Mouse (Mus musculus): ENCODE measurements around the gene Arg2. TPM values are rescaled to one million over a fixed set of nuclear protein-coding genes. Genes with fewer than 3 reads are reported as not detected.

The Arg2 gene
- 13.2 and 17.6 TPM in 2 replicates for polyA plus RNA-seq (2015; fragmentation: Nextera tagmentation; extraction: Ambion mirVana)

DNA sequence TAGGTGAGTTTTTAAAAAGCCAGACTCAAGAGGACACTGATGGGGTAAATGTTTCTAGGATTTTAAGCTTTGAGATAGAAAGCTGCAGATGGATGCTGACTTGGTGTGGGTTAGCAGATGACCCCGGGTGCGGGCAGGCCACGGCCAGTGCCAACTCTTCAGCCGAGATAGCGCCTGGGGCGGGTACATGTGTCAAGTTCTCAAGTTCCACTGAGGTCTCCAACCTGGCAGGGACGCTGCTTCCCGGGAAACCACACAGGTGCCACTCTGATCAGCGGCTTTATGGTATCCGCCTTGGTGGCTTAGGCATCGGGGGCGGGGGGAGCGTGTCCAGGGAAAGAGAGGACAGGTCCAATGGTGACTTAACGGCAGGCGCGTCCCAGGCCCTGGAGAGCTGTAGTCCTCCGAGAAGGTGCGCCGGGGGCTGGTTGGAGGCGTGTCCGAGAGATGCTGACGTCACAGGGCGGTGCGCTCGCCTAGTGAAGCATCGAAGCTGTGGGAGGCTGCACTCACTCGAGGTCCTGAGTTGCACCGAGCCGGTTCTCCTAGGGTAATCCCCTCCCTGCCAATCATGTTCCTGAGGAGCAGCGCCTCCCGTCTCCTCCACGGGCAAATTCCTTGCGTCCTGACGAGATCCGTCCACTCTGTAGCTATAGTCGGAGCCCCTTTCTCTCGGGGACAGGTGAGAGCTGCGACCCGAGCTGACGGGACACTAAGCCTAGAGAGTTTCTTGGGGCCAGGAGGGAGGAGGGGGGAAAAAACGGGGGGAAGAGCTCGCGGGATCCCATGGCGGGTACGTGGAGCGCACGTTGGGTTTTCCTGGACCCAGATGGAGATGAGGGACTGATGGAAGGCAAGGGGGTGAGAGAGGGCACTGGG, at the start of gene Arg2:
Gene Arg2 (plus strand): TSS at position 479 of the 879 bp plus-strand sequence.
- peak; percentile 98 for ATAC-seq
- under 1% methylated on average over 47 of the region's 47 CpGs for WGBS
- H3K27ac ChIP-seq (ENCODE audit: low read length): no peak within 1 kb of the TSS
- peak within 1 kb of the TSS; percentile 98 for H3K4me2 ChIP-seq (ENCODE audit: low read length)
- peaks cover 18% of the 10 kb centered on the region for H3K27me3 ChIP-seq (replicated peaks; ENCODE audit: control insufficient read depth, insufficient read depth, low read length)
- H3K4me3 ChIP-seq (replicated peaks; ENCODE audit: low read length): peak within 1 kb of the TSS; percentile 61
- H3K36me3 ChIP-seq (ENCODE audit: control insufficient read depth, insufficient read depth): no peaks in the 10 kb centered on the region
- peaks cover 16% of the 10 kb centered on the region for H3K4me1 ChIP-seq (replicated peaks; ENCODE audit: control insufficient read depth, insufficient read depth, low read length)
- peak within 1 kb of the TSS; percentile 60 for H3K9ac ChIP-seq (replicated peaks; ENCODE audit: low read depth, low read length)
- no peaks in the 10 kb centered on the region for H3K9me3 ChIP-seq (ENCODE audit: control insufficient read depth, low read length)

DNA sequence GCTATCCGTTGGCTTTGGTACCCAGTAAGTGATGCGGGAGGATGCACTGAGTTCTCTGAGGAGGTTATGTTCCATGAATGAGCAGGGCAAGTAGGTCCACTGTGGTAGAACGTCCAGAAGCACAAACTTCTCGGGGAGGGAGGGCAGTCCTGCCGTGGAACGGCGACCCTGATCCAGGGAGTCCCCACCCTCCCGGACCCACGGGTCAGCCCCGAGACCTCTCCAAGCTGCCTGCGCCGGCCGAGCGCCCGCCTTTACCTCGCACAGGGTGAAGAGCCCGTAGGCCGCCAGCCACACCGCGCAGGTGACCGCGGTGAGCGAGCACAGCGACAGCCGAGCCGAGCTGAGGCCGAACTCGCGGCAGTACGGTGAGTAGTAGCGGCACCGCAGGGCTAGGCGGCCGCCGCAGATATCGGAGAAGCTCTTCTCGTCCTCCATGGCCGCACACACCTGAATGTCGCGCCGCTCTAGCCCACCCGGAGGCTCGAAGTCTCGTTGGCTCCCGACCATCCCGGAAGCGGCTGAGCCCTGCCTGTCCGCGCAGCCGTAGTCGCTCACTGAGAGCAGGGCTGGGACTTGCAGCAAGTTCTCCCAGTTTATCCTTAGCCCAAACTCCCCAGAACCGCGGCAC, 41.3 kb upstream of the Arg2 start, which contains the start of gene Pigh:
Gene Pigh (minus strand): TSS at position 470 of the 631 bp plus-strand sequence.
- H3K9me3 ChIP-seq (ENCODE audit: control insufficient read depth, low read length): no peaks in the 10 kb centered on the region
- WGBS: under 1% methylated on average over 49 of the region's 53 CpGs
- ATAC-seq: peak; percentile 100
- H3K36me3 ChIP-seq (ENCODE audit: control insufficient read depth, insufficient read depth): no peaks in the 10 kb centered on the region
- peak within 1 kb of the TSS; percentile 75 for H3K4me2 ChIP-seq (ENCODE audit: low read length)
- H3K4me3 ChIP-seq (replicated peaks; ENCODE audit: low read length): peak within 1 kb of the TSS; percentile 64
- no peak within 1 kb of the TSS for H3K27ac ChIP-seq (ENCODE audit: low read length)
- H3K4me1 ChIP-seq (replicated peaks; ENCODE audit: control insufficient read depth, insufficient read depth, low read length): peaks cover 4% of the 10 kb centered on the region
- H3K9ac ChIP-seq (replicated peaks; ENCODE audit: low read depth, low read length): peak within 1 kb of the TSS; percentile 73
- no peaks in the 10 kb centered on the region for H3K27me3 ChIP-seq (replicated peaks; ENCODE audit: control insufficient read depth, insufficient read depth, low read length)

DNA sequence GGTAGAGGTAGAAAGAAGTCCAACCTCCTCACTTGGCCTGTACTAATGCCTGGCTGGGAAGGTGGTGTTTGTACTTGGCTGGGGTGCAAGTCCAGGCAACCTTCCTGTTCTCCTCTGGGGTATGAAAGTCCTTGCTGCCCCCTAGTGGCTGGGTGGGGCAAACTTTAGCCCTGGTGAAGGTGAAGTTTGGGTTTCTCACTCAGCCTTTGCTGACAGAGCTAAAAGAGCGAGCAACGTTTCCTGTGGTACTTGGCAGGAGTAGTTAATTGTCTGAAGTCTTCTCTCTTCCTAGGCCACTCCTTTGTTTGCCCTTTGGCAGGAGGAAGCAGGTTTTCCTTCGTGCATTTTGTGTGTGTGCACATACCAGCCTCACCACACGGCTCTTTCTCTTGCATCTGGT, 38.0 kb upstream of the Arg2 start:
- no peaks in the 10 kb centered on the region for H3K36me3 ChIP-seq (ENCODE audit: control insufficient read depth, insufficient read depth)
- no peaks in the 10 kb centered on the region for H3K27me3 ChIP-seq (replicated peaks; ENCODE audit: control insufficient read depth, insufficient read depth, low read length)
- H3K4me1 ChIP-seq (replicated peaks; ENCODE audit: control insufficient read depth, insufficient read depth, low read length): peaks cover 4% of the 10 kb centered on the region
- no peak overlapping the region for H3K4me2 ChIP-seq (ENCODE audit: low read length)
- no peak overlapping the region for H3K27ac ChIP-seq (ENCODE audit: low read length)
- H3K4me3 ChIP-seq (replicated peaks; ENCODE audit: low read length): no peak overlapping the region
- H3K9ac ChIP-seq (replicated peaks; ENCODE audit: low read depth, low read length): no peak overlapping the region
- no peak for ATAC-seq
- 32% methylated on average over 4 of the region's 4 CpGs for WGBS
- no peaks in the 10 kb centered on the region for H3K9me3 ChIP-seq (ENCODE audit: control insufficient read depth, low read length)

DNA sequence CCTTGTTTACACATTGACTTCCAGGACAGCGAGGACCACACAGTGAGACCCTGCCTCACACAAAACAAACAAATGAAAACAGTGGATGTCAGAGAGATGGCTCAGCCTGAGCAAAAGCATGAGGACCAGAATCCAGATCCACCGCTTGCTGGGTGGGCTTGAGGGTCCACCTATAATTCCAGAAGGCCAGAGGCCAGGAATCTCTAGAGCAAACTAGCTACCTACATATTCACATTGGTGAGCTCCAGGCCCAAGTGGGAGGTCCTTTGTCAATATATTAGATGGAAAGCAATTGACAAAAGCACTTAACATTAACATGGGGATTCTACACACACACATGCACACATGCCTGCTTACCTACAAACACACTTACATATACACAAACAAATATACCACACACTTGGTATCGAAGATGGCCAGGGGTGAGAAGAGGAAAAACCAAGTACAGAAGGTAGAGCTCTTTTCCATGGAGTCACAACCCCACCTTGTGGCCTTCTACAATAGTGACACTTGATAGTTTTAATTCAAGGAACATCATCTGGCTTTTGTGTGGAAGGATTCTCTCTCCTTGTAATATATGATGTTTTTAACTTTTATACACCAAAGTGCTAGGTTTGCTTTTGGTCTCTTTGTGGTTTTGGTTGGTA, 33.3 kb upstream of the Arg2 start:
- Histone ChIP-seq H3K27ac (ENCODE audit: low read length) (no peak overlapping the region), H3K4me3 (replicated peaks; ENCODE audit: low read length) (no peak overlapping the region), H3K9me3 (ENCODE audit: control insufficient read depth, low read length) (no peaks in the 10 kb centered on the region), H3K27me3 (replicated peaks; ENCODE audit: control insufficient read depth, insufficient read depth, low read length) (no peaks in the 10 kb centered on the region), H3K4me2 (ENCODE audit: low read length) (no peak overlapping the region), H3K36me3 (ENCODE audit: control insufficient read depth, insufficient read depth) (no peaks in the 10 kb centered on the region), H3K4me1 (replicated peaks; ENCODE audit: control insufficient read depth, insufficient read depth, low read length) (no peaks in the 10 kb centered on the region), H3K9ac (replicated peaks; ENCODE audit: low read depth, low read length) (no peak overlapping the region)
- 65% methylated on average over 3 of the region's 3 CpGs for WGBS
- peak; percentile 65 for ATAC-seq

DNA sequence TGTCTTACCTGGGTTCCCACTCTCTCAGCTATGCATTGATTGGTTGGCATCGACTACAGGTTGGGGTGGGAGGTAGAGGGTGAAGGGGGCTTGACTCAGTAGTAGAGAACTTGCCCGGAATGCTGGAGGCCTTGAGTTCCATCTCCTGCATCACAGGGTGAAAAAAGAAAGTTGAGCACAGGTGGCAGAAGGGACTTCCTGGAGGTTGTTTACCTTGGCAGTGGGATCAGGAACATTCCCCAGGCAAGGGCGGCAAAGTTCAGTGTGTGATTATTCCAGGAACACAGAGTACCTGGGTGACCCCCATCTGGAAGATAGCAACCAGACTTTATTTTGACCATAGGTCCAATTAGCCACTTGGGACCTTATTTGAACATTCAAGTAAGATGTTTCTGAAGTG, 26.8 kb upstream of the Arg2 start:
- Histone ChIP-seq H3K27me3 (replicated peaks; ENCODE audit: control insufficient read depth, insufficient read depth, low read length) (no peaks in the 10 kb centered on the region), H3K4me1 (replicated peaks; ENCODE audit: control insufficient read depth, insufficient read depth, low read length) (no peaks in the 10 kb centered on the region), H3K4me2 (ENCODE audit: low read length) (no peak overlapping the region), H3K4me3 (replicated peaks; ENCODE audit: low read length) (no peak overlapping the region), H3K27ac (ENCODE audit: low read length) (no peak overlapping the region), H3K9ac (replicated peaks; ENCODE audit: low read depth, low read length) (no peak overlapping the region), H3K36me3 (ENCODE audit: control insufficient read depth, insufficient read depth) (no peaks in the 10 kb centered on the region), H3K9me3 (ENCODE audit: control insufficient read depth, low read length) (no peaks in the 10 kb centered on the region)
- no peak for ATAC-seq
- 84% methylated on average over 3 of the region's 3 CpGs for WGBS

DNA sequence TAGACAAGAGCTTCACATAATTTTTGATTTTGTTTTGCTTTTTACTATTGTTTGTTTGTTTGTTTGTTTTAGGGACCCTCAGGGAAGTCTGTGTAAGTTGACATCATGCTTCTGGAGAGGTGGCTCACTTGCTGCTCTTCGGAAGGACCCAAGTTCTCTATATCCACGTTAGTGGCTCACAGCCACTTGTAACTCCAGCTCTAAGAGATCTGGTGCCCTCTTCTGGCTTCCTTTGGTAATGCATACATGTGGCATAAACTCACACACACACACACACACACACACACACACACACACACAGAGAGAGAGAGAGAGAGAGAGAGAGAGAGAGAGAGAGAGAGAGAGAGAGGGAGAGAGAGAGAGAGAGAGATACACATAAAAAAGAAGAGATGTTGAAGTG, 26.0 kb upstream of the Arg2 start:
- Histone ChIP-seq H3K9ac (replicated peaks; ENCODE audit: low read depth, low read length) (no peak overlapping the region), H3K4me3 (replicated peaks; ENCODE audit: low read length) (no peak overlapping the region), H3K36me3 (ENCODE audit: control insufficient read depth, insufficient read depth) (no peaks in the 10 kb centered on the region), H3K4me1 (replicated peaks; ENCODE audit: control insufficient read depth, insufficient read depth, low read length) (no peaks in the 10 kb centered on the region), H3K27me3 (replicated peaks; ENCODE audit: control insufficient read depth, insufficient read depth, low read length) (no peaks in the 10 kb centered on the region), H3K27ac (ENCODE audit: low read length) (no peak overlapping the region), H3K4me2 (ENCODE audit: low read length) (no peak overlapping the region), H3K9me3 (ENCODE audit: control insufficient read depth, low read length) (no peaks in the 10 kb centered on the region)
- WGBS: 57% methylated on average over 2 of the region's 2 CpGs
- no peak for ATAC-seq

DNA sequence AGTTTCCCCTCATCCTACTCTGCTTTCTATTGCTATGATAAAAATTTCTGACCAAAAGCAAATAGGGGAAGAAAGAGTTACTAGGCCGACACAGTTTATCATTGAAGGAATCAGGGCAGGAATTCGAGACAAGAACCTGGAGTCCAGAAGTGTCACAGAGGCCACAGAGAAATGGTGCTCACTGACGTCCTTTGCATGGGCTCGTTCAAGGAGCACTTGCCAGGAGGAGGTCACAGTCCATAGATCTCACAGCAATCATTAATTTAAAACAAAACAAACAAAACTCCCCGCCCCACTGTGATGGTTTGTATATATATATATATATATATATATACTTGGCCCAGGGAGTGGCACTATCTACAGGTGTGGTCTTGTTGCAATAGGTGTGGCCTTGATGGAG, 25.3 kb upstream of the Arg2 start:
- no peaks in the 10 kb centered on the region for H3K4me1 ChIP-seq (replicated peaks; ENCODE audit: control insufficient read depth, insufficient read depth, low read length)
- no peaks in the 10 kb centered on the region for H3K27me3 ChIP-seq (replicated peaks; ENCODE audit: control insufficient read depth, insufficient read depth, low read length)
- H3K9me3 ChIP-seq (ENCODE audit: control insufficient read depth, low read length): no peaks in the 10 kb centered on the region
- no peak for ATAC-seq
- 94% methylated on average over 5 of the region's 5 CpGs for WGBS
- no peak overlapping the region for H3K27ac ChIP-seq (ENCODE audit: low read length)
- no peaks in the 10 kb centered on the region for H3K36me3 ChIP-seq (ENCODE audit: control insufficient read depth, insufficient read depth)
- no peak overlapping the region for H3K4me2 ChIP-seq (ENCODE audit: low read length)
- no peak overlapping the region for H3K9ac ChIP-seq (replicated peaks; ENCODE audit: low read depth, low read length)
- H3K4me3 ChIP-seq (replicated peaks; ENCODE audit: low read length): no peak overlapping the region

DNA sequence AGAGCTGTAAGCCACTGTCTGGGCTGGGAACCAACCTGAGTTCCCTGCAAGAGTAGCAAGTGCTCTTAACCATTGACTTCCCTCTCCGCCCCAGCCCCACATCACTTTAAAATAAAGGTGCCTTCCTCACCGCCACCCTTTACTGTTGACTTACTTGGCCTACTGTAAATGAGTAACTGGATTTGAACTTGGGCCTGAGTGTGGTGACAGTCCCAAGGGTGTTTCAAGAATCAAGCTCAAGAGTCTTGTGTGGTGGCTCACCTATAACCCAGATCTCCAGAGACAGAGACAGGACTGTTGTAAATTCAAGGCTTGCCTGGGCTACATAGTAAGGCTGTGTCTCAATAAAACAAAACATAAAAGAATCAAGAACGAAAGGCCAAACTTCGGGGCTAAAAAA, 11.6 kb upstream of the Arg2 start:
- Histone ChIP-seq H3K4me2 (ENCODE audit: low read length) (no peak overlapping the region), H3K9me3 (ENCODE audit: control insufficient read depth, low read length) (no peaks in the 10 kb centered on the region), H3K4me1 (replicated peaks; ENCODE audit: control insufficient read depth, insufficient read depth, low read length) (no peaks in the 10 kb centered on the region), H3K27me3 (replicated peaks; ENCODE audit: control insufficient read depth, insufficient read depth, low read length) (no peaks in the 10 kb centered on the region), H3K4me3 (replicated peaks; ENCODE audit: low read length) (no peak overlapping the region), H3K9ac (replicated peaks; ENCODE audit: low read depth, low read length) (no peak overlapping the region), H3K27ac (ENCODE audit: low read length) (no peak overlapping the region), H3K36me3 (ENCODE audit: control insufficient read depth, insufficient read depth) (no peaks in the 10 kb centered on the region)
- 93% methylated on average over 4 of the region's 4 CpGs for WGBS
- ATAC-seq: no peak

DNA sequence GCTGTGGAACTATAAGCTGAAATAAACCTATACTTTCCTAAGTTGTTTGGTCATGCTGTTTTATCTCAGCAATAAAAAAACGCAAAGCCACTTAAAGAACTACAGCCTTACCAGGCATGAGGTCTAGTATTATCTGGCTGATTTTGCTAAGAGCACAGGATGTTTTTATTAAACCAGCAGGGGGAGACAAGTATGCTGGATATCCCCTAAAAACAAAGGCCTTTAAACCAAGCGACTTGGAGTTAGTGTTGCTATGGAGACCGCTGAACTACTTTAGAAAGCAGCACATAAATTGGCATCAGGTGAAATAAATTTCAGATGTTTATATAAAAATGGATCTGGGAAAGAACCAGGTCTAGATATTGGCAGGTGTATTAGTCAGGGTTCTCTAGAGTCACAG, 7.8 kb upstream of the Arg2 start:
- H3K27ac ChIP-seq (ENCODE audit: low read length): no peak overlapping the region
- no peaks in the 10 kb centered on the region for H3K27me3 ChIP-seq (replicated peaks; ENCODE audit: control insufficient read depth, insufficient read depth, low read length)
- no peaks in the 10 kb centered on the region for H3K9me3 ChIP-seq (ENCODE audit: control insufficient read depth, low read length)
- WGBS: 34% methylated on average over 3 of the region's 3 CpGs
- H3K4me3 ChIP-seq (replicated peaks; ENCODE audit: low read length): no peak overlapping the region
- H3K4me1 ChIP-seq (replicated peaks; ENCODE audit: control insufficient read depth, insufficient read depth, low read length): no peaks in the 10 kb centered on the region
- no peak overlapping the region for H3K4me2 ChIP-seq (ENCODE audit: low read length)
- no peaks in the 10 kb centered on the region for H3K36me3 ChIP-seq (ENCODE audit: control insufficient read depth, insufficient read depth)
- no peak overlapping the region for H3K9ac ChIP-seq (replicated peaks; ENCODE audit: low read depth, low read length)
- ATAC-seq: peak; percentile 49
